Mouse (Mus musculus): Measurements from ENCODE around the gene Lair1. TPM values are rescaled to one million over a fixed set of nuclear protein-coding genes. Genes with fewer than 3 reads are reported as not detected.
"Not testable (repeated sequence)": the region's sequence is repeated elsewhere in the genome, so short reads cannot be mapped to it uniquely, and the experiment has no call there.

The Lair1 gene
- total RNA-seq, 2 experiments from 2014 or later = 9.6 to 25.6 TPM

DNA sequence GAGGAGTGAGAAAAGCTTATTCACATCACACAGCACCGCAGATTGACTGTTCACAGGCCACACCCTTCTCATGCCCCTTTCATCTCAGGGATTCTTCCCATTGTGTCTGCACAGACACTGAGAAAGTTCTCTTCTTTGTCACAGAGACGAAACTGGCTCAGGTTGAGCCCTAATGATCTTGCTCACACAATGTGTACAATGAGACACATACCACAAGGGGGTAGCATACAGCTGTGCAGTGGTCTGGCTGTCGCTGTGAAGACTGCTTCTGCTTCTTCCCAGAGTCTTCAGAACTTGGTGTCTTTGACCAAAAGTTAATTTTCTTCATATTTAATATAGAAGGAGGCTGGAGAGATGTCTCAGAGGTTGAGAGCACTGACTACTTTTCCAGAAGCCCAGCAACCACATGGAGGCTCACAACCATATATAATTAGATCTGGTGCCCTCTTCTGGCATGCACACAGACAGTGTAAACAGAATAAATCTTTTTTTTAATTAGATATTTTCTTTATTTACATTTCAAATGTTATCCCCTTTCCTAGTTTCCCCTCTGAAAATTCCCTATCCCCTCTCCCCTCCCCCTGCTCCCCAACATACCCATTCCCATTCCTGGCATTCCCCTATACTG lies 36.1 kb downstream of the Lair1 start:
- ATAC-seq (replicated peaks; ENCODE audit: low FRiP score, poor library complexity, severe bottlenecking) = no peak

DNA sequence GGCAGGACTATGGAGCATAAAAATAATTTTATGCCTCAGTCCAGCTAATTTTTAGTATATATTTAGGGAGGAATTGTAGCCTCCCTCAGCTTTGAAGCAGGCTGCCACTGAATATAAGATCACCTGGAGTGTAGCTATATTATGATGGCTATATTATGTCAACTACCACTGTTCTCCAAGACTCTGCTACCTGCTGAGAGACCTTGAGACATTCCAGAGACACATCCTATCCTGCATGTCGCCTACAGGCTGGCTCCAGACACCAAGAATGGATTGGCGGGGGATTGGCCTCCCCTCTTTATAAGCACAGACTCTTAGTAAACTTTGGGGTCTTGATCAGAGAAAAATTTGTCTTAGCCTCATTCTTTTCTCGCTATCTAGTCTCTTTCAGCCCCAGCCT lies 58.4 kb downstream of the Lair1 start:
- not testable (repeated sequence) for ATAC-seq (replicated peaks; ENCODE audit: low FRiP score, poor library complexity, severe bottlenecking)

DNA sequence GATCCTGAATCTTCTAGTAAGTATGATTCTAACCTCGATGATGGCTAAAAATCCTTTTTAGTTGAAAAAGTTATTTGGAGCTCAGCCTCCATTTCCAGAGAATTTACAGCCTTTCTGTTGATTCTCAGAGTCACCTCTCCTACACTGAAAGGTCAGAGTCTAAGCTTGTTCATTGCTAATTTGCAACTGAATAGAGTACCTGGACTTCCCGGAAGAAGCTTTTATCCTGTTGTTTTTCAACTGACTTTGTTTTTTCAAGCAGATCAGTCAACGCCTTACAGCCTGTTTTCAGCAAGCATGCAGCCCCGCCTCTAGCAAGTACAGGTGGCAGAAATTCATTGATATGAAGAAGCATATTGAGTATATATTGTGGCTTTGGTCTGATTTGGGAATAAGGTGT lies 59.0 kb downstream of the Lair1 start:
- not testable (repeated sequence) for ATAC-seq (replicated peaks; ENCODE audit: low FRiP score, poor library complexity, severe bottlenecking)

DNA sequence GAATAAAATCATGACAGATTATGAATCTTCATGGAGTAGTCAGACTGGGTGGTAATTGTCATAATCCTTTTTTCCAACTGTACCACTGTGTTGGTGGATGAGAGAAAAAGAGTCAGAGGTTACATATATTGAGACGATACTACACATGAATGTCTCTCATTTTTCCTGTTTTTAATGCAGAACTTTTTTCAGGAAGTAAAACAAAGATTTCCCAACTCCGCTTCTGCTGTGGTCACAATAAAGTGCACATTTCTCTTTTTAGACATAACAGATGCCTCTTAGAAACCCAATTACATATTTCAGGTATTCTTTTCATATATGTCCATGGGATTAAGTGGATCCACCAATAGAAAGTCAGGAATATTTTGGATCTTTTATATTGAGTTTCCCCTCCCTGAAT lies 101.0 kb downstream of the Lair1 start:
- ATAC-seq (replicated peaks; ENCODE audit: low FRiP score, poor library complexity, severe bottlenecking) = no peak

DNA sequence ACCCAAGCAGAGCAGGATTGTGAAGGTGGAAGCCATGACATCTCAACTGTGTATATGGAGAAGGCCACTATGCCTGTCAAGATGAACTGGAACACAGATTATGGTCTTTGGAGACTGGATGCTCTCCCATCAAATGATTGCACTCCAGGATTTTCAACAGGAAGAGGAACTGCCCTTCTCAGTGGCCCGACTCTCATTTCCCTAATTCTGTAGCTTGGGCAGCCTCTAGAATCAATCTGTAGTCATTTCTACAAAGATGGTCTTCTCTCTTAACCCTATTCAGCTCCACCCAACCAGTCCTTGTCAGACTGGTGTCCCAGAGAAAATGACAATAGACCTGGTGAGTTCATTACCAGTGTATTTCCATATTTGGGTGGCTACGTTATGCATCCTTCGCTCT lies 105.6 kb downstream of the Lair1 start:
- ATAC-seq (replicated peaks; ENCODE audit: low FRiP score, poor library complexity, severe bottlenecking) = no peak

Other genes with a start within 250 kb of the Lair1 start
- 2.1 TPM in 1 of 2 replicates, not detected in the other for gene Gm15448, start 237.5 kb downstream of the Lair1 start, total RNA-seq (2015; ENCODE audit: low replicate concordance)
- gene Gm15448, start 237.5 kb downstream of the Lair1 start, total RNA-seq (2017; ENCODE audit: low replicate concordance) = 1.6 and 3.8 TPM in 2 replicates
- gene Pira2, start 218.2 kb downstream of the Lair1 start, total RNA-seq (2015; ENCODE audit: low replicate concordance) = 11.3 and 12.5 TPM in 2 replicates
- 7.4 and 7.9 TPM in 2 replicates for gene Pira2, start 218.2 kb downstream of the Lair1 start, total RNA-seq (2017; ENCODE audit: low replicate concordance)
- 7.5 and 8.8 TPM in 2 replicates for gene Gm14548, start 165.1 kb downstream of the Lair1 start, total RNA-seq (2015; ENCODE audit: low replicate concordance)
- gene Gm14548, start 165.1 kb downstream of the Lair1 start, total RNA-seq (2017; ENCODE audit: low replicate concordance) = 7.4 and 8.4 TPM in 2 replicates
- 13.6 and 20.8 TPM in 2 replicates for gene Lilra6, start 147.7 kb downstream of the Lair1 start, total RNA-seq (2015; ENCODE audit: low replicate concordance)
- gene Lilra6, start 147.7 kb downstream of the Lair1 start, total RNA-seq (2017; ENCODE audit: low replicate concordance) = 3.1 and 3.9 TPM in 2 replicates
- not detected in 2 replicates for gene Ttyh1, start 56.2 kb upstream of the Lair1 start, total RNA-seq (2015; ENCODE audit: low replicate concordance)
- gene Ttyh1, start 56.2 kb upstream of the Lair1 start, total RNA-seq (2017; ENCODE audit: low replicate concordance) = 0.28 and 3.0 TPM in 2 replicates
- 147 and 153 TPM in 2 replicates for gene Leng8, start 73.8 kb upstream of the Lair1 start, total RNA-seq (2015; ENCODE audit: low replicate concordance)
- gene Leng8, start 73.8 kb upstream of the Lair1 start, total RNA-seq (2017; ENCODE audit: low replicate concordance) = 144 and 160 TPM in 2 replicates
- gene Leng9, start 87.2 kb upstream of the Lair1 start, total RNA-seq (2015; ENCODE audit: low replicate concordance) = not detected in 2 replicates
- gene Leng9, start 87.2 kb upstream of the Lair1 start, total RNA-seq (2017; ENCODE audit: low replicate concordance) = 0.77 and 1.7 TPM in 2 replicates
- gene Cdc42ep5, start 101.7 kb upstream of the Lair1 start, total RNA-seq (2015; ENCODE audit: low replicate concordance) = not detected in 2 replicates
- not detected in 2 replicates for gene Cdc42ep5, start 101.7 kb upstream of the Lair1 start, total RNA-seq (2017; ENCODE audit: low replicate concordance)
- 1.5 and 1.7 TPM in 2 replicates for gene Lilra5, start 174.6 kb upstream of the Lair1 start, total RNA-seq (2015; ENCODE audit: low replicate concordance)
- 1.1 TPM in 1 of 2 replicates, not detected in the other for gene Lilra5, start 174.6 kb upstream of the Lair1 start, total RNA-seq (2017; ENCODE audit: low replicate concordance)

Data from erythroblast, adult 5-6 weeks (primary cell).